Comparison of ENCODE assay signal across 39 mouse cellular contexts in genomic region chr3:36544961-36545360, GRCm38 (mm10). TPM values are rescaled to one million over a fixed set of nuclear protein-coding genes. Genes with fewer than 3 reads are reported as not detected.
"Had no signal": no experiment of that assay in that cellular context is flagged by ENCODE, and none has a peak within 500 bp of the region (broad histone marks: within the 10 kb centered on the region; RNA-seq: fewer than 3 reads in every experiment).

No protein-coding gene starts in this region.

- H3K4me2 ChIP-seq: limb, embryonic 12.5 days; limb, embryonic 13.5 days; limb, embryonic 15.5 days; liver, embryonic 11.5 days; liver, embryonic 12.5 days; liver, embryonic 13.5 days; liver, embryonic 15.5 days; lung, embryonic 14.5 days; lung, embryonic 15.5 days; midbrain, embryonic 11.5 days; midbrain, embryonic 12.5 days; midbrain, embryonic 13.5 days; midbrain, embryonic 15.5 days; neural tube, embryonic 12.5 days had no signal

- ATAC-seq: liver, embryonic 12.5 days; liver, postnatal 0 days; lung, postnatal 0 days; midbrain, embryonic 13.5 days; midbrain, embryonic 15.5 days; midbrain, embryonic 16.5 days had no signal

- H3K4me3 ChIP-seq: limb, embryonic 10.5 days; limb, embryonic 12.5 days; limb, embryonic 13.5 days; limb, embryonic 15.5 days; liver, embryonic 12.5 days; liver, embryonic 13.5 days; liver, embryonic 15.5 days; lung, embryonic 15.5 days; megakaryocyte, embryonic 14.5 days; midbrain, embryonic 10.5 days; midbrain, embryonic 12.5 days; midbrain, embryonic 13.5 days; midbrain, embryonic 15.5 days; myocyte; neural tube, embryonic 12.5 days had no signal

- H3K4me1 ChIP-seq: limb, embryonic 10.5 days; limb, embryonic 12.5 days; limb, embryonic 13.5 days; limb, embryonic 15.5 days; liver, embryonic 12.5 days; liver, embryonic 13.5 days; liver, embryonic 15.5 days; lung, embryonic 15.5 days; megakaryocyte, embryonic 14.5 days; midbrain, embryonic 10.5 days; midbrain, embryonic 12.5 days; midbrain, embryonic 13.5 days; midbrain, embryonic 15.5 days; neural tube, embryonic 12.5 days had no signal

- H3K9ac ChIP-seq: limb, embryonic 12.5 days; limb, embryonic 13.5 days; limb, embryonic 15.5 days; liver, embryonic 12.5 days; liver, embryonic 13.5 days; liver, embryonic 14.5 days; liver, embryonic 15.5 days; liver, postnatal 0 days; lung, embryonic 14.5 days; lung, embryonic 15.5 days; midbrain, embryonic 12.5 days; midbrain, embryonic 13.5 days; midbrain, embryonic 15.5 days; neural tube, embryonic 12.5 days had no signal

- H3K27me3 ChIP-seq: limb, embryonic 12.5 days; limb, embryonic 13.5 days; limb, embryonic 15.5 days; liver, embryonic 12.5 days; liver, embryonic 13.5 days; liver, embryonic 15.5 days; lung, embryonic 15.5 days; midbrain, embryonic 12.5 days; midbrain, embryonic 13.5 days; midbrain, embryonic 15.5 days; neural tube, embryonic 12.5 days had no signal

- H3K36me3 ChIP-seq: limb, embryonic 10.5 days; limb, embryonic 12.5 days; limb, embryonic 13.5 days; limb, embryonic 15.5 days; liver, embryonic 12.5 days; liver, embryonic 13.5 days; liver, embryonic 15.5 days; lung, embryonic 15.5 days; midbrain, embryonic 10.5 days; midbrain, embryonic 12.5 days; midbrain, embryonic 13.5 days; midbrain, embryonic 15.5 days; neural tube, embryonic 12.5 days had no signal

- H3K27ac ChIP-seq: limb, embryonic 10.5 days; limb, embryonic 12.5 days; limb, embryonic 13.5 days; limb, embryonic 15.5 days; liver, embryonic 12.5 days; liver, embryonic 13.5 days; liver, embryonic 14.5 days; liver, embryonic 15.5 days; lung, embryonic 15.5 days; macrophage; midbrain, embryonic 10.5 days; midbrain, embryonic 12.5 days; midbrain, embryonic 13.5 days; midbrain, embryonic 15.5 days; neural tube, embryonic 12.5 days had no signal

- H3K9me3 ChIP-seq: limb, embryonic 10.5 days; limb, embryonic 12.5 days; limb, embryonic 13.5 days; limb, embryonic 15.5 days; liver, embryonic 12.5 days; liver, embryonic 13.5 days; liver, embryonic 15.5 days; lung, embryonic 15.5 days; megakaryocyte, embryonic 14.5 days; midbrain, embryonic 10.5 days; midbrain, embryonic 12.5 days; midbrain, embryonic 13.5 days; midbrain, embryonic 15.5 days; neural tube, embryonic 12.5 days had no signal

- DNase-seq: left cerebral cortex, postnatal 4 days; liver; liver, embryonic 13.5 days; liver, postnatal 0 days; lung, adult 18-20 months; lung, adult 2 months; lung, embryonic 14.5 days; lung, postnatal 10 days; lung, postnatal 14 days; lung, postnatal 36 days; lung, postnatal 4 days; midbrain, embryonic 14.5 days had no signal

RNA-seq across cellular contexts. Expression of gene Gm11549, which starts 23.3 kb away (rescaled TPM):
- total RNA-seq: liver, adult 2 months; megakaryocyte progenitor cell, adult 5-6 weeks; megakaryocyte, adult 5-6 weeks; megakaryocyte-erythroid progenitor cell, adult 5-6 weeks; monocyte, adult 5-6 weeks had no signal
- polyA plus RNA-seq: limb, embryonic 10.5 days; limb, embryonic 11.5 days; liver, adult 2 months; liver, embryonic 11.5 days; liver, embryonic 12.5 days; liver, embryonic 13.5 days; liver, embryonic 15.5 days; liver, embryonic 16.5 days; liver, postnatal 0 days; lung, postnatal 0 days; macrophage; myocyte had no signal
